Mouse (Mus musculus) G1E (cell line): ENCODE data around the gene Rps12-ps3.

Source experiments
- CTCF ChIP-seq: IDR thresholded peaks from 2 replicates; pipeline ENCODE4 v1.5.1; 2012; ENCODE audit warnings: low read depth, low read length, inconsistent platforms, mixed read lengths
- GATA1 ChIP-seq: IDR thresholded peaks from 2 replicates; pipeline ENCODE4 v1.6.1; 2012; ENCODE audit warnings: borderline replicate concordance, low read length, inconsistent platforms, mixed read lengths

DNA sequence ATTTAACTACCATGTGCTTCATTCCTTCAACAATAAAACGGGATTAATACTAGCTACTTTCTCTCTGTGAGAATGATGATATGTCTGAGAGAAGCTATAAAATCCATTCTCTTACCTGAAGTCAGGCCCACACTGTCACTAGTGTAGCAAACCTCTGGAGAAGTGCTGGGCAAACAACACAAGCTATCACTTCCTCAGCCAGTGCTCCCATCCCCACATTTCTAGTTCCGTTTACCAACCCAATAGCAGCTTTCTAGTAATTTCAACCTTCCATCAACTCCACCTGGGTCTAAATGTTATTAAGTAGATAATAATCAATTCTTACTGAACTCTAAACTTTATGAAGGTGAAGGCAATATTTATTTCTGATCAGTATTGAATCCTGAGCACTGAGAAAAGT lies 20.9 kb downstream of the Rps12-ps3 start:
- no peak for TF ChIP-seq CTCF
- no peak for TF ChIP-seq GATA1
